Mouse (Mus musculus) brown adipose tissue, adult 24 weeks (tissue): ENCODE measurements around the gene Auts2. TPM values are rescaled to one million over a fixed set of nuclear protein-coding genes. Genes with fewer than 3 reads are reported as not detected.

Source experiments
- H3K27ac ChIP-seq: fragments of 200-500 bp; replicated peaks from 2 replicates; pipeline ENCODE4 v1.5.1; 2012; ENCODE audit warnings: low read depth, mild to moderate bottlenecking, low read length
- H3K4me1 ChIP-seq: fragments of 200-500 bp; 2 replicates; pipeline ENCODE4 v1.6.1; 2012; ENCODE audit warnings: low read length, mixed read lengths; ENCODE audit not compliant: control insufficient read depth, insufficient read depth, insufficient read length
- H3K4me3 ChIP-seq: fragments of 200-500 bp; 2 replicates; pipeline ENCODE4 v1.5.1; 2012; ENCODE audit warnings: low read depth, mild to moderate bottlenecking, low read length, moderate library complexity; ENCODE audit not compliant: insufficient read depth
- polyA plus RNA-seq: library from polyadenylated mRNA; stranded (reverse); fragments of >200 nt; gene quantifications from 2 replicates; pipeline ENCODE4 v1.2.4, GENCODE M21; 2012; ENCODE audit not compliant: missing spikeins, insufficient read depth, insufficient read length

Gene Auts2
- polyA plus RNA-seq, 1 experiment: 2.4 TPM

DNA sequence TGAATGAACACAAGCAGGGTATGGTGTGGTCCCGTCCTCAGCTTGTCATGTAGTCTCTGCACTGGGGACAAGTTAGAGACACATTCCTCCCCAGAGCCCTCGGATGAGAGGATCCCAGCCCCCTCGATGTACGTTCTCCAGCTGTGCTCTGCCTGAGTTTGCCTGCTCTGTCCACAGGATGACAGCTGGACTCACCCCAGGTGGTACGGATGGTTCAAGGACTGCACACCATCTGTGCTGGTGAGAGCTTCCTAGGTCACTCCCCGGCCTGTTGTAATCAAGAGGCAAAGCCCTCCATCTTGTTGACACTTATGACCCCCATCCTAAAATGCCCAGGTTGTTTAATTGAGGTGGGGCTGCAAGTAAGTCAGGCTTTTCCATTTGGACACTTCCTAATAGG is 839.4 kb downstream of the Auts2 start:
- Histone ChIP-seq H3K27ac (no peak overlapping the region), H3K4me1 (no peaks in the 10 kb centered on the region), H3K4me3 (no peak overlapping the region)

DNA sequence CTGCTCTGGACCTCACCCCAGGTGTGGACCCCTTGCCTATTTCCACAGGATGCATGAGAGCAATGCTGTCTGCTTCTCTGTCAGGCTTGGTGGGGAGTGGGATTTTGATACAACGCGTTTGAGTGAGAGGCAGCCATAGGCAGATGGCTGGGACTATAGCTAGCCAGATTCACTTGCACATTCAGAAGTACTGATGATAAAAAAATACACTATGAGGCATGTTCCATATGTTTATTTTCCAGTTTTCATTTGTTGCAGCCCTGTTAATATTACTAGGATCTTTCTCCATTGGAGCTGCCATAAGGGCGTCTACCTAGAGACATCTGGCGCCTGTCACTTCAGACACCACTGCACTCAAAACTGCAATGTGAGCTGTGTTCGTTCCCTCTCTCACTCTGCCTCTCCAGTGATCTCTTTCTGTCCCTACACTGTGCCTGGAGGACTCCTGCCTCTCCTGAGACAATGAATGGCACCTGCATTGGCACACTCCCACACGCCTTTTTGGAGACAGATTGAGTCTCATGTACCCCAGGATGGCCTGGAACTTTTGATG is 840.2 kb downstream of the Auts2 start:
- H3K4me1 ChIP-seq: no peaks in the 10 kb centered on the region
- no peak overlapping the region for H3K4me3 ChIP-seq
- H3K27ac ChIP-seq: no peak overlapping the region

DNA sequence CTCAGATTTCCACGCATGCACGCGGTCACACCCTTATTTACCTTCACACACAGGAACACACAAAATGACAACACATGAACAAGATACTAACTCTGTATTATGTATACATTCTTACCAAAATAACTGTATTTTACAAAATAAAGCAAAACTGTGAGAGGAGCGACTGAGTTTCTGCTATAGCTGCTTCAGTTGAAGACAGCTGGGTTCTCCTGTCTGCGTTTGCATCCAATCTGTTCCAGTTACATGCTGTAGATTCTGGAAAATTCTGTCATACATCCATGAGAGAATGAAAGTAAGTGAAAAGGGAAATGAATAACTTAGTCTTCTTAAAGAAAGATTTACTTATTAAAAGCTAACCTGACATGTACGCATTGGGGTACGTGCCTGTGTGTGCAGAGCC is 844.2 kb downstream of the Auts2 start:
- H3K4me3 ChIP-seq: no peak overlapping the region
- no peak overlapping the region for H3K27ac ChIP-seq
- H3K4me1 ChIP-seq: no peaks in the 10 kb centered on the region

DNA sequence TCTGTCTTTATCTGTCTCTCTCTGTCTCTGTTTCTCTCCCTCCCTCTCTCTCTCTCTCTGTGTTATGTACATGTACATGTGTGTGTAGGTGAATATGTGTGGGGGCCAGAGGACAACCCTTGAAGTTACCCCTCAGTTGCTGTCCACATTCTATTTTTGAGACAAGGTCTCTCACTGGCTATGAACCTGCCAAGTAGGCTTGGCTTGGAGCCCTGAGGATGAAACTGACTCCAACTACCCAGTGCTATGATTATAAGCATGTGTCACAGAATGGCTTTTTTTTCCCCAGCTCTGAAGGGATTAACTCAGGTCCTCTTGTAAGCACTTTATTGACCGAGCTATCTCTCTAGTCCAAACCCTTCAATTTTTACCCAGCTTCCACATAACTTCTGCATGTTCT is 852.4 kb downstream of the Auts2 start:
- Histone ChIP-seq H3K27ac (no peak overlapping the region), H3K4me3 (no peak overlapping the region), H3K4me1 (no peaks in the 10 kb centered on the region)

DNA sequence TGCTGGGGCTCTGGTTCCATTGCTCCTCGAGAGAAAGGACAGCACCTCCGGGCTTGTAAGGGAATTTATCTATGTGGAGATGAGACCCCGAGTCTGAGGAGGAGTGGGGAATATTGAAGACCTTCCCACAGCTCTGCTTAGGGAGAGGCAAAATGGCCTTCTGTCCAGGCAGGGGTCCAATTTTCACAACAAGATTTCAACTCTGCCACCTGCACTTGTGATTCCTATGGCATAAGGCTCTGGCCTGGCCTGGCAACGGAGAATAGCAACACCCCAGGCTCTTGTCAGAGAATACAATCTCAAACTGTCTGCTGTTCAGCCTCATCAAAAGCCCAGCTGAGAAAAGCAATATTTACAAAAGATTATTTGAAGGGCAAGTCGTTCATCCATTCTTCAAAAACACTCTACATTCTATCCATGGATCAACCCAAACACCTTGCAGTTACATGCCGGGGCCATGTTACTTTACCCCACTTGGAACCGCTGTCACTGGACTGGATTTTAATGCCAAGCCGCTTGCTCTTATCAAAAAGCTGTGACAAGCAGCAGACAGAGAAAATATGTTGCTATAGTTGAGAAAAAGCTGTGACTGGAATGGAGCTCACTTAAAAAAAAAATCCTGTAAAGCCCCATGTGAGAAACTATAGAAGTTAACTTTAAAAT is 856.1 kb downstream of the Auts2 start:
- Histone ChIP-seq H3K4me1 (no peaks in the 10 kb centered on the region), H3K4me3 (no peak overlapping the region), H3K27ac (no peak overlapping the region)

DNA sequence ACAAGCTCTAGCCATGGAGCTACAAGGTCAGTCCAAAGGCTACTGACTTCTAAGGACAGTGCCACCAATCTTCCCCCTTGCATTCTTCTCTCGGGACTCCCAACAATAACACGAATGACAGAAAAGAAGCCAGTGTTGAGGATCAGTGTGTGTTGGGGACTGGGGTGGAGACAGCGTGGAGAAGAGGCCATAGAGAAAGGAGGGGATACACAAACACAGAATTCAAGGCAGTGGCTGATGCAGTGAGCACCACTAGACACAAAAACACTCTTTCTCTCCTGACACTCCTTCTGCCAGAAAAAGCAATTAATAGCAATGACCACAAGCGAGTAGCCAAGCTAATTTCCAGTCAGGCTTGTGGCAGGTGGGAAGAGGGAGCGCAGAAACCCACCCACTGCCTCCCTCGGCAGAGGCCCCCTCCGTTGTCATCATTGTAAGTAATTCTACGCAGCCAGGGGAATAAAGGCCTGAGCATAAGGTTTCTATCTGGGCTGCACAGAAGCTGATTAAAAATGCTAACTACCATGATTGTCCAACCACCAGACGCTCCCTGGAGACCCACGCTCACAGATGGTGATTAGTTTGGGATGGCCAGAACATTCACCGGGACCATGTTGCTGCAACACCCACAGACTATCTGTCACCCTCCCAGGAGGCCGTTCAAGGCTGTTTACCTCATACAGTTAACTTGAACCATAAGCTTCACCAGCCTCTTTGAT is 862.9 kb downstream of the Auts2 start:
- no peak overlapping the region for H3K27ac ChIP-seq
- no peaks in the 10 kb centered on the region for H3K4me1 ChIP-seq
- H3K4me3 ChIP-seq: no peak overlapping the region

DNA sequence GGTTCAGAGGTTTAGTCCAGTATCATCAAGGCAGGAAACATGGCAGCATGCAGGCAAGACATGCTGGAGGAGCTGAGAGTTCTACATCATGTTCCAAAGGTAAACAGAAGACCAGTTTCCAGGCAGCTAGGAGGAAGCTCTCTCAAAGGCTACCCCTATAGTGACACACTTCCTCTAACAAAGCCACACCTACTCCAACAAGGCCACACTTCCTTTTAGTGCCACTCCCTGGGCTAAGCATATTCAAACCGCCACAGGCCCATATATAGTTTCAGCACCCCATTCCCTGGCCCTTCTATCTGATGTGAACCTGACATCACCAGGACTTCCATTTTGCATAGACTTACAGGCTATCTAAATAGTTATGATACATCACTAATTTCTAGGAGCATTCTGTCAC is 863.6 kb downstream of the Auts2 start:
- no peaks in the 10 kb centered on the region for H3K4me1 ChIP-seq
- H3K27ac ChIP-seq: no peak overlapping the region
- no peak overlapping the region for H3K4me3 ChIP-seq

DNA sequence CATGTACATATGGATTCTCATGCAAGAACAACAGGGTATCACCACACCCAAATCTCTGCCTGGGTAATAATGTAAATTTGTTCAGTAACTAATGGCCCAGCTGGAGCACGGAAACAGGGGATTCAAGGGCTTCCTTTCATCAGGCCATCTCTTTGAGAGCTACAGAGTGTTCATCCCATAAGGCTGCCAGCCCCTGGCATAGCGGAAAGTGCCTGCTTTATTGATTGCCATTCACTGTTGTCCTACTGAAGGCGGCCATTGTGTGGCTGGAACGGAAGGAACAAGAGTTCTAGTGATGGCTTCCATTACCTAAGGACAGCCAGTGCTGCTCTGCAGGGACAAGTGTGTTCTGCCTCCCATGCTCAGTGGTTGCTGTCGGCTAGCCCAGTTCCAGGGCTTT is 865.6 kb downstream of the Auts2 start:
- no peaks in the 10 kb centered on the region for H3K4me1 ChIP-seq
- H3K4me3 ChIP-seq: no peak overlapping the region
- H3K27ac ChIP-seq: no peak overlapping the region

DNA sequence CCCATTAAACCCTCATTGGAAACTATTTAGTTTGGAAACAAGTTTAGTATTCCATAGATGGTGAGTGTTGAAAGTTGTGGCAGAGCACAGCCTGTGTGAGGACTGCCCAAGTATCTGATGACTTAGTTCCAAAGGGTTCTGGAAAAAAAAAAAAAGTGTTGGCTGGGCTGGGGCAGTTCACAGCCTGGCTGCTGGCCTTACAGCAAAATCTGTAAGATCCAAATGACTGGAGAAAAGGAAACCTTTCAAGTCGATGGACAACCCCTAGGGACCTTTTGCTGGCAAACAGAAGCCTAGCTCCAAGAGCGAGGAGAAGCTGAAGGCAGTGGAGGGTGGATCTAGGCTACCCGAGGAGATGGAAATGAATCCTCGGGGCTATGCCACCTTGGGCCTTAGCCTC is 869.4 kb downstream of the Auts2 start:
- H3K4me3 ChIP-seq: no peak overlapping the region
- no peaks in the 10 kb centered on the region for H3K4me1 ChIP-seq
- H3K27ac ChIP-seq: no peak overlapping the region

DNA sequence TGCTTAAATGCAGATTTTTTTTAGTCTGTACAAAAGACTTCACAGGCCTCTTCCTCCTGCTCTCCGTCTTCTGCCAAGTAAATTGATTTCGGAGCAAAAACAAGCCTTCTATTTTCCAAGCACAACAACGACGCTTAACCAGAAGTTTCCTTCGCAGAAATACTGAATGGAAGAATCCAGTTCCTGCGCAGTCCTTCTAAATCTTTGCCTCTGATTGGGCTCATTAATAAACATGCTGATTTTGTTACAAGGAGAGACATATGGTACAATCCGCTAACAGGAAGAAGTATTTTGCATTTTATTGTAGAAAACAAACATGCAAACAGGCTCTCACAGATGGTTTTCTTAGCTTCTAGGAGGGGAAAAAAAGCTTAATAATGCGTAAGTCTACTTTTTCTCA is 878.1 kb downstream of the Auts2 start:
- no peaks in the 10 kb centered on the region for H3K4me1 ChIP-seq
- H3K4me3 ChIP-seq: no peak overlapping the region
- no peak overlapping the region for H3K27ac ChIP-seq

DNA sequence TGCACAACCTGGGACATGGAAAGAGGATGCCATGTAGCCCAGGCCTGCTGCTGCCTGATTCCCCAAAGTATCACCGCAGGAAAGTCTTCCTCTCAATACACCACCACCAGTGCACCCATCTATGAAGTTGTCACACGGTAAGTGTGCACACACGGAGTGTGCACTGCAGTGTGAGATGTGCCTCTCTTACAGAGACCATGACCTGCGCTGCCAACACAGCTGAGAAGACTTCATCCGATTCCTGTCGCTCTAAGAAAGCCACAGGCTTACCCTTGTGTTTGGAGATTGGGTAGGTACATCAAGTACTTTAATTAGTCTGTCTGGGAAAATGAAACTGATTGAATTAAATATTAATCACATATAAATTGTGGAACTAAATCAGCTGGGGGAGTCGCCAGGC is 878.5 kb downstream of the Auts2 start:
- no peak overlapping the region for H3K4me3 ChIP-seq
- no peaks in the 10 kb centered on the region for H3K4me1 ChIP-seq
- H3K27ac ChIP-seq: no peak overlapping the region

DNA sequence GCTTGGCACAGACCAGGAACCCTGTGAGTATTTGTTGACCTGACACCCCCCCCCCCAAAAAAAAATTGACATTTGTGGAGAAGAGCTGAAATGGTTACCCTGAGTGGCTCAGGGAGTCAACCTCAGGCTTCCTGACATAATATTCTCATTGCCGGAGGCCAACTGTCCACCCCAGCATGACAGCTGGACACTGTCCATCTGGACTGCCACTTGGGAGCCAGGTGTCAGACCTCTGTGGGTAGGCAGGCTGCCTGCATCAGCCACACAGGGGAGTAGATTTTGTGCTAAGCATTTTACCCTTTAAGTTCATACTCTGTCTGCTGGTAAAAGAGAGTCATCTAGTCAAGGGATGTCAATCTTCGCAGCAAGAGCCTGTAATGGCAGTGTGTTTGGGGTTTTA is 880.5 kb downstream of the Auts2 start:
- no peaks in the 10 kb centered on the region for H3K4me1 ChIP-seq
- no peak overlapping the region for H3K4me3 ChIP-seq
- H3K27ac ChIP-seq: no peak overlapping the region

DNA sequence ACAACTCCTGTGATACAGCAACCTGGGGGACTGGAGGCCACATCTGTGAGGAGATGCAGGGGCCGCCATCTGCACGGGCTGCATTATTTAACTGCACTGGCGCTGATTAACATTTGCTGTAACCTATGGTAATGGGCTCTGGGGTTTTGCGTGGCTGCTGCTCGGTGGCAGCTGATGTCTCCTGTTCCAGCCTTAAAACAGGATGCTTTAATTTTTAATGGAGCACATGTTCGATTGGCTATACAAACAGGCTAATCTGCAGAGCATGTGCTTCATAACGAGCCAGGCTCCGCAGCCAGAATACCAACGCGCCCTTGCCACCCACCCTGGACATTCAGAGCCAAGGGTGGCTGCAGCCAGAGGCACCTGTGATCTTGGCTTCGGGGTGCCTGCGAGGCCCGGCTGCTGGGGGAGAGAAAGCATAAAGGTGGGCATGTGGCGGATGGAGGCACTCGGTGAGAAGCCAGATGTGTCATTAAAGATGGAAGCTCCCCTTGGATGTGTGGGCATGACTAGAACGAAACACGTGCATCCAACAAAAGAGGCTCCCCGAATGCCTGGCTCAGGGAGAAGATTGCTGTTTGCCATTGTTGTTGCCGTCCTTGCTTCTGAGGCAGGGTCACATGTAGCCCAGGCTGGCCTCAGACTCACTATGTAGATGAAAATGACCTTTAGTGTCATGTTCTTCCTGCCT is 884.2 kb downstream of the Auts2 start:
- H3K4me3 ChIP-seq: no peak overlapping the region
- no peaks in the 10 kb centered on the region for H3K4me1 ChIP-seq
- H3K27ac ChIP-seq: no peak overlapping the region

DNA sequence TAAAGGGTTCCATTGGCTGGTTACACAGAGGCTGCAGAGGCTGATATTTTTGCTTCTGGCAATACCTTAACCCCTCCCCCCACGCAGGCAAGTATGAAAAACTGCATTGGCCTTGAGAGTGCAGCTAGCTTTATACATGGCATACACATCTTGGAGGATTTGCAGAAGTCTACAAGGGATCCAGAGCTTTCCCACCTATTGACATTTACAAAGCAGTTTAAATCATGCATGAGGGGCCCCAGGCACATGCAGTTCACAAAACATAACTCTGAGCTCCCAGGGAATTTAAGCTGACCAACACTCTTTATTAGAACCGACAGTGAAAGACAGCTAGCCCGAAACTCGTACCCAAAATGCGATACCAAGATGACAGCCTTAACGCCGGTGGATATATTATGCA is 888.9 kb downstream of the Auts2 start:
- no peaks in the 10 kb centered on the region for H3K4me1 ChIP-seq
- no peak overlapping the region for H3K4me3 ChIP-seq
- H3K27ac ChIP-seq: no peak overlapping the region

DNA sequence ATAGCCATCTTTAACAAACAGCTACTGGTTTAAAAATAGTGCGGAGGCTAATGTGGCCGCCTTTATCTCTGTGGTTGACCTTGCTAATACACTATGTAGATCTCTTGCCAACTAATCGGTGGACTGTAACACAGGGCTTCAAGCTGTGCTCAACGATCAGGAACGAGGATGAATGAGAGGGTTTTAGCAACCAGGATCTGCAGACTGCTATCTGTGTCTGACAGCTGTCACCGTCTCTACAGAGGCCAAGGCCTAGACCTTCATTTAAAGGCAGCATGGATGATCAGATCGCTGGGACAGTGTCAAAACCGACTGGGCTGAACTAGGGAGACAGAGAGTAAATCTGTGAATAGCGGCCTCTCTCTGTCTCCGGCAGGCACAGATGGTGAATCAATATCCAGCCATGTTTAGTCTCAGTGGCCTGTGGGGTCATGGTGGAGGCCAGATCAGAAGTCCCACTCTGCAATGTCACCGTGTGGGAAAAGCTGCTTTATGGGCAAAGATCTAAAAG is 892.7 kb downstream of the Auts2 start:
- Histone ChIP-seq H3K27ac (no peak overlapping the region), H3K4me1 (peaks cover 7% of the 10 kb centered on the region; the same call in 1 of the 2 replicates), H3K4me3 (no peak overlapping the region)
